Mouse (Mus musculus): ENCODE data around the gene Smim4.

GRCm38 (mm10) chr14:31125106-31126075 is 3.4 kb downstream of the Smim4 start:
- TF ChIP-seq CTCF (IDR thresholded peaks at IDR 0.05; ENCODE audit: control insufficient read depth, insufficient read depth, insufficient read length) (no peak), USF1 (IDR thresholded peaks at IDR 0.05; ENCODE audit: low read depth) (no peak)
